Mouse (Mus musculus) MEL (cell line): Measurements from ENCODE around the gene Fbxw4. TPM values are rescaled to one million over a fixed set of nuclear protein-coding genes. Genes with fewer than 3 reads are reported as not detected.

Source experiments
- DNase-seq: peaks from one replicate; pipeline ENCODE4 v3.0.0; 2011; ENCODE audit warnings: low read depth, low spot score
- H3K27ac ChIP-seq: 2 replicates; pipeline ENCODE4 v1.5.1; 2012; ENCODE audit warnings: low read depth, mild to moderate bottlenecking, control low read depth, low read length, moderate library complexity; ENCODE audit not compliant: control insufficient read depth
- H3K27me3 ChIP-seq, 2 experiments: fragments of 150-350 bp in 1 of 2; sonication (generic) in 1 of 2; 2 replicates each; pipeline ENCODE4 v1.6.1; 2012; ENCODE audit warnings: low read length in 2 of 2, mild to moderate bottlenecking in 2 of 2, improper control_type of control experiment in 1 of 2, moderate library complexity in 1 of 2; ENCODE audit not compliant: insufficient read depth in 2 of 2, control insufficient read depth in 1 of 2
- H3K36me3 ChIP-seq, 2 experiments: 2 replicates each; pipeline ENCODE4 v1.6.1; 2012 to 2014; ENCODE audit warnings: low read length in 2 of 2, improper control_type of control experiment in 1 of 2, inconsistent platforms in 1 of 2, mild to moderate bottlenecking in 1 of 2; ENCODE audit not compliant: insufficient read depth in 2 of 2, control insufficient read depth in 1 of 2
- H3K4me1 ChIP-seq, 2 experiments: fragments of 150-350 bp in 1 of 2; sonication (generic) in 1 of 2; 2 replicates each; pipeline ENCODE4 v1.6.1; 2012; ENCODE audit warnings: low read length in 2 of 2, improper control_type of control experiment in 1 of 2, mild to moderate bottlenecking in 1 of 2; ENCODE audit not compliant: insufficient read depth in 2 of 2, control insufficient read depth in 1 of 2
- H3K4me3 ChIP-seq, 2 experiments: fragments of 150-350 bp in 1 of 2; sonication (generic) in 1 of 2; 2 replicates each; pipeline ENCODE4 v1.5.1; 2012; ENCODE audit warnings: low read depth in 2 of 2, low read length in 2 of 2, mild to moderate bottlenecking in 2 of 2, moderate library complexity in 2 of 2, control low read depth in 1 of 2, improper control_type of control experiment in 1 of 2; ENCODE audit not compliant: control insufficient read depth in 1 of 2, insufficient read depth in 1 of 2
- H3K79me2 ChIP-seq: 2 replicates; pipeline ENCODE4 v1.6.1; 2012; ENCODE audit warnings: mild to moderate bottlenecking, low read length, moderate library complexity; ENCODE audit not compliant: control insufficient read depth, poor library complexity, insufficient read depth
- H3K9ac ChIP-seq: 2 replicates; pipeline ENCODE4 v1.6.1; 2012; ENCODE audit warnings: low read depth, mild to moderate bottlenecking, control low read depth, low read length, moderate library complexity; ENCODE audit not compliant: control insufficient read depth, poor library complexity, severe bottlenecking
- H3K9me3 ChIP-seq: fragments of 150-350 bp; sonication (generic); replicated peaks from 2 replicates; pipeline ENCODE4 v1.6.1; 2012; ENCODE audit warnings: mild to moderate bottlenecking, low read length, improper control_type of control experiment, moderate library complexity; ENCODE audit not compliant: insufficient read depth
- BHLHE40 ChIP-seq: IDR thresholded peaks from 2 replicates; pipeline ENCODE4 v1.6.1; 2012; ENCODE audit warnings: low read depth, mild to moderate bottlenecking, inconsistent platforms, low read length, improper control_type of control experiment, borderline replicate concordance
- CHD1 ChIP-seq: IDR thresholded peaks from 2 replicates; pipeline ENCODE4 v1.6.1; 2012; ENCODE audit warnings: low read depth, mild to moderate bottlenecking, inconsistent platforms, low read length, improper control_type of control experiment
- EP300 ChIP-seq, 2 experiments: IDR thresholded peaks; 2 replicates each; pipeline ENCODE4 v1.6.1; 2011; ENCODE audit warnings: improper control_type of control experiment in 2 of 2, low read length in 2 of 2, low read depth in 1 of 2, mild to moderate bottlenecking in 1 of 2
- GABPA ChIP-seq: IDR thresholded peaks from 2 replicates; pipeline ENCODE4 v1.6.1; 2012; ENCODE audit warnings: low read depth, mild to moderate bottlenecking, inconsistent platforms, low read length, improper control_type of control experiment, moderate library complexity
- POLR2A ChIP-seq, 2 experiments: IDR thresholded peaks; 2 replicates each; pipeline ENCODE4 v1.6.1; 2011 to 2012; ENCODE audit warnings: low read length in 2 of 2, mild to moderate bottlenecking in 2 of 2, control low read depth in 1 of 2, improper control_type of control experiment in 1 of 2, low read depth in 1 of 2, moderate library complexity in 1 of 2; ENCODE audit not compliant: control insufficient read depth in 1 of 2, insufficient read depth in 1 of 2, poor library complexity in 1 of 2
- POLR2AphosphoS2 ChIP-seq: IDR thresholded peaks from 2 replicates; pipeline ENCODE4 v1.6.1; 2011; ENCODE audit warnings: low read length, improper control_type of control experiment
- RAD21 ChIP-seq: IDR thresholded peaks from 2 replicates; pipeline ENCODE4 v1.6.1; 2011; ENCODE audit warnings: mild to moderate bottlenecking, low read depth, low read length, improper control_type of control experiment
- SIN3A ChIP-seq: IDR thresholded peaks from 2 replicates; pipeline ENCODE4 v1.6.1; 2012; ENCODE audit warnings: low read length, improper control_type of control experiment, inconsistent platforms
- TBP ChIP-seq: IDR thresholded peaks from 2 replicates; pipeline ENCODE4 v1.8.0; 2011; ENCODE audit warnings: low read depth, low read length, improper control_type of control experiment
- polyA plus RNA-seq, 2 experiments: library from polyadenylated mRNA; stranded (reverse) in 1 of 2; unstranded in 1 of 2; fragments of >175 nt in 1 of 2; fragments of >200 nt in 1 of 2; gene quantifications; 2 replicates each; pipeline versions ENCODE4 v1.2.1 to v1.2.4; 2012; ENCODE audit warnings: low replicate concordance in 2 of 2, low read depth in 1 of 2; ENCODE audit not compliant: insufficient read length in 2 of 2, insufficient read depth in 1 of 2, missing spikeins in 1 of 2
- total RNA-seq: library from RNA; depleted of rRNA; stranded (reverse); fragments of 300-350 nt; gene quantifications from 2 replicates; pipeline ENCODE4 v1.2.3, GENCODE M21; 2012

The Fbxw4 gene
- total and polyA plus RNA-seq, 3 experiments = 12.4 to 45.3 TPM; not detected in 1

GRCm38 (mm10) chr19:45656810-45657595 is 3.1 kb downstream of the Fbxw4 start:
- no peak overlapping the region for H3K9ac ChIP-seq
- DNase-seq = no peak
- H3K79me2 ChIP-seq = peaks cover 19% of the 10 kb centered on the region
- peak; percentile 59; the same call in 1 of the 2 replicates for TF ChIP-seq CHD1
- TF ChIP-seq EP300 (IDR thresholded peaks at IDR 0.05; ENCODE audit: low read depth in 1 of 2, low read length in 2 of 2) = 0 out of 4 replicates have a peak, but pooled peaks of 1 of the 2 experiments have one; percentile 34
- TF ChIP-seq GABPA = no peak
- H3K36me3 ChIP-seq = peaks cover 0 to 27% of the 10 kb centered on the region in 2 experiments; a peak in 2 of 4 replicates
- no peak overlapping the region for H3K4me3 ChIP-seq
- H3K27me3 ChIP-seq = no peaks in the 10 kb centered on the region
- H3K4me1 ChIP-seq = peaks cover 20 to 23% of the 10 kb centered on the region in 2 experiments
- H3K27ac ChIP-seq = no peak overlapping the region
- no peaks in the 10 kb centered on the region for H3K9me3 ChIP-seq

DNA sequence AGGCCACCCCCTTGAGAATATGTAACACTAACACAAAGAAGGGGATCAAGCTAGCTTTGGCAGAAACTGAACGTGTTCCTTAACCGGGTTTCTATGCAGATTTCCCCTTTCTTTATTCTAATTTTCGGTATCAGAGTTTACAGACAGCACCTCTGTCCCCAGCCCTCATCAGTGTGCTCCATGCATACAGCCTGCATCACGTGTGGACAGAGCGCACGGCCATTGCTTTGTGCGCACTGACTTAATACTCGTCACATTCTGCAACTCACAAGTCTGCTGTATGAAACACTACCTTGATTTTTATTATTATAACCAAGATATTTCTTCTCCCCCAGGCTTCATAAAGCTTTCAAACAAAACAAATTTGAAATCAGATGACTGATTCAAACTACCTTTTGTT is 4.2 kb downstream of the Fbxw4 start:
- no peak overlapping the region for H3K9ac ChIP-seq
- DNase-seq = no peak
- H3K27ac ChIP-seq = no peak overlapping the region
- no peaks in the 10 kb centered on the region for H3K9me3 ChIP-seq
- H3K4me3 ChIP-seq = no peak overlapping the region
- peaks cover 0 to 30% of the 10 kb centered on the region in 2 experiments; a peak in 2 of 4 replicates for H3K36me3 ChIP-seq
- no peaks in the 10 kb centered on the region for H3K27me3 ChIP-seq
- H3K79me2 ChIP-seq = peaks cover 19% of the 10 kb centered on the region
- TF ChIP-seq SIN3A (no peak), BHLHE40 (no peak), POLR2A (IDR thresholded peaks at IDR 0.05; ENCODE audit: control insufficient read depth in 1 of 2, insufficient read depth in 1 of 2, low read depth in 1 of 2, low read length in 2 of 2, poor library complexity in 1 of 2) (no peak), TBP (no peak), RAD21 (no peak)
- peaks cover 21 to 29% of the 10 kb centered on the region in 2 experiments for H3K4me1 ChIP-seq

DNA sequence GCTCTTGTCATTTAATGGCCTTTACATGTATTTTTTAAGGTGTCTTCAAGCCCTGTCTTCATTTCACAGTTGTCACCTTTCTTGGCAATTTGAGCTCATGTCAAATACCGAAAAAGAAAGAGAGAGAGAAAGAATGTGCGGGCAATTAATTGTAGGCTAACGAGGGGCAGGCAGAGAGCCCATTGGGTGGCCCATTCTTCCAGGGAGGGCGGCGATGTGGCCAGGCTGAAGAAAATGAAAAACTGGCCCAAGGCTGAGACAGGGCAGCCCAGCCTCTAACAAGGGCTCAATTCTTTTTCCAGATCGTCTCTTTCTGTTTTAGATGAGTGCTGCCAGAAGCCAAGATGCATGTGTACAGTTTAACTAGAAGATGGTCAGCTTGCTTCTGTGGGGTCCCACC is 6.1 kb downstream of the Fbxw4 start:
- Histone ChIP-seq H3K9me3 (no peaks in the 10 kb centered on the region), H3K9ac (no peak overlapping the region), H3K4me3 (no peak overlapping the region), H3K27ac (no peak overlapping the region), H3K27me3 (no peaks in the 10 kb centered on the region), H3K79me2 (peaks cover 4% of the 10 kb centered on the region), H3K4me1 (peaks cover 21 to 24% of the 10 kb centered on the region in 2 experiments), H3K36me3 (peaks cover 0 to 29% of the 10 kb centered on the region in 2 experiments; a peak in 2 of 4 replicates)
- DNase-seq = no peak
- TF ChIP-seq RAD21 (no peak), POLR2AphosphoS2 (peak; percentile 17; the same call in 1 of the 2 replicates)
